Mouse (Mus musculus) liver, embryonic 12.5 days (tissue): ENCODE measurements around the gene Cbx1. TPM values are rescaled to one million over a fixed set of nuclear protein-coding genes. Genes with fewer than 3 reads are reported as not detected.
A peak's percentile ranks its signal among the peaks of the same experiment; 100 is the strongest.

Source experiments
- ATAC-seq: fragments of 200-750 bp; cut with Nextera tagmentation; 2 replicates; pipeline ENCODE4 v1.8.0; 2017; ENCODE audit warnings: moderate number of reproducible peaks, mild to moderate bottlenecking, moderate library complexity
- H3K27ac ChIP-seq: fragments of 300-500 bp; sonication (generic); 2 replicates; pipeline ENCODE4 v1.5.1; 2016; ENCODE audit warnings: mild to moderate bottlenecking
- H3K27me3 ChIP-seq: fragments of 300-500 bp; sonication (generic); replicated peaks from 2 replicates; pipeline ENCODE4 v1.6.1; 2016; ENCODE audit warnings: mild to moderate bottlenecking, moderate library complexity
- H3K36me3 ChIP-seq: fragments of 300-500 bp; sonication (generic); 2 replicates; pipeline ENCODE4 v1.6.1; 2016; ENCODE audit warnings: mild to moderate bottlenecking, moderate library complexity
- H3K4me1 ChIP-seq: fragments of 300-500 bp; sonication (generic); 2 replicates; pipeline ENCODE4 v1.6.1; 2016
- H3K4me2 ChIP-seq: fragments of 300-500 bp; sonication (generic); 2 replicates; pipeline ENCODE4 v1.6.1; 2016; ENCODE audit warnings: mild to moderate bottlenecking, moderate library complexity
- H3K4me3 ChIP-seq: fragments of 300-500 bp; sonication (generic); 2 replicates; pipeline ENCODE4 v1.5.1; 2016; ENCODE audit warnings: mild to moderate bottlenecking, moderate library complexity
- H3K9ac ChIP-seq: fragments of 300-500 bp; sonication (generic); 2 replicates; pipeline ENCODE4 v1.6.1; 2016; ENCODE audit warnings: mild to moderate bottlenecking, moderate library complexity
- H3K9me3 ChIP-seq: fragments of 300-500 bp; sonication (generic); replicated peaks from 2 replicates; pipeline ENCODE4 v1.6.1; 2016; ENCODE audit warnings: mild to moderate bottlenecking, moderate library complexity
- WGBS: fragments of 180-500 bp; shearing (Covaris S2); methylation state at CpG from one replicate; pipeline ENCODE4 v1.1.7; 2016; ENCODE audit not compliant: insufficient replicate concordance; 5-methylcytosine and 5-hydroxymethylcytosine counted together
- polyA plus RNA-seq: library from polyadenylated mRNA; unstranded; fragments of >200 nt; fragmentation: Nextera tagmentation; extraction: Ambion mirVana; gene quantifications from 2 replicates; pipeline ENCODE4 v1.2.1, GENCODE M21; 2016

The Cbx1 gene
- polyA plus RNA-seq, 1 experiment from 2014 or later: 52.4 TPM

DNA sequence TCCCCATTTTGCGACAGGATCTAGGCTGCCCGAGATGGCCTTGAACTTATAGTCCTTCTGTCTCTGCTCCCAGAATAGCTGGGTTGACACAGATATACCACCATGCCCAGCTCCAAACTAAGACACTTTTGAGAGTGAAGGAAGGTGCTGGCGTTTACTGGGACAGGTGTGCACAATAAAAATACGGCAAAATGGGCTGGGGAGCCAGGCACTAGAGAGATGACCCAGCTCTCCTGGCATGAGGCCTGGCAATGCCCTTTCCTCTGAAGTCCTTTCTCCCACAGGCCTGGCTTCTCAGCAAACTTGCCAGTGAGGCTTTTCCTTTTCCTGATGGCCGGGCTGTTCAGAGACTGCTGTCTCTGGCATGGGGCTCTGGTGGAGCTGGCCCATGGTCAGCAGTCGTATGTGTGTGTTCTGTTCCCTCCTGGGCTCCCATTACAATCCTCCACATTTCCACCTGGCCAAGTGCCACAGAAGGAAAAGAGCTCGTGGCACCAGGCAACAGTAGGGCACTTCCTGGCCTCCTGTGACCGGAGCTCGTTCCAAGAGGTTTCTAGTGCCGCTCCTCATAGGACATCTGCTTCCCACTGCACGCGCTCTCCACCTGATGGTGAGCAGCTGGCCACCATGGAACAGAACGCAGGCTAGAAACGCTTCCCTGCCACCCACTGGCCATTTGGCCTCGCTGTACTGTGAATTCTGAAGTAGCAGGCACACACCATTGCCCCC is 26.0 kb upstream of the Cbx1 start:
- ATAC-seq: no peak
- 77% methylated on average over 15 of the region's 15 CpGs for WGBS
- Histone ChIP-seq H3K9me3 (no peaks in the 10 kb centered on the region), H3K4me3 (no peak overlapping the region), H3K27ac (no peak overlapping the region), H3K4me2 (no peak overlapping the region), H3K4me1 (peaks cover 22% of the 10 kb centered on the region), H3K36me3 (peaks cover 6% of the 10 kb centered on the region), H3K27me3 (no peaks in the 10 kb centered on the region), H3K9ac (no peak overlapping the region)

DNA sequence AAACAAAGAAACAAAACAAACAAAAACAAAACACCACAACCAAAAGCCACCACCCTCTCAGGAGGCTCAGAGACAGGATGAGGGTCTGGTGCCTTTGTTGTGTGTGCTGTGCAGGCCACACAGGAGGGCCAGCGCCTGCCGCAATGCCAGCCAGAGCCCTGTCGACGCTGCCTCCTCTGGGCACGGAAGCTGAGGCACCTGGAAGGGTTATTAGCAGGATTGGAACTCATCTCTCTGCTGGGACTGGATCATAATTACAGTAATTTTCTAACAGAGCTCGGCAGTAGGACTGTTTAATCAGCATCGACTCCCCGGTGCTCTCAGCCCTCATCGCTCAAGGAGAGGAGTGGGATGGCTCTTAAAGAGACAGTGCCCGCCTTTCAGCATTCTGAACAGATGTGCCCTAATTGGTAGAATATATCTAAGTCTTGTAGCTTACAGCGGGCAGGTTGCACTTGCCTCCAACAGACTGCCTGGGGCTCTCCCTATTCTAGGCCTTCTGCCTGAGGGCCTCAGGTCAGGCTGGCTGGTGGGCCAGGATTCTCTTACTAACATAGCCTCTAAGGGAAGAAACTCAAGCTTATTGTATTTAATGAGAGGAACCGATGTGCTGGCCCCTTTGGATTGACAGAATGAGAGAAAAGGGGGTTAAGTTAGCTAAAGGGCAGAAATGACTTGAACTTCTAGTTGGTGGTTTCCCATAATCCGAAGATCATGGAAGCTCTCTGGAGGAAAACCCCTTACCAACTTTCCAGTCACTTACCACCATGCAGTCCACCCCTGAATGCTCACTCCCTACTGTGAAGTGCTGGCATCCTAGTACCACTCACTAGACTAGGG is 24.2 kb upstream of the Cbx1 start:
- Histone ChIP-seq H3K4me1 (peaks cover 22% of the 10 kb centered on the region), H3K4me2 (no peak overlapping the region), H3K36me3 (peaks cover 25% of the 10 kb centered on the region), H3K27ac (0 out of 2 replicates have a peak overlapping the region, but pooled peaks have one; percentile 34), H3K27me3 (no peaks in the 10 kb centered on the region), H3K9ac (no peak overlapping the region), H3K9me3 (no peaks in the 10 kb centered on the region), H3K4me3 (no peak overlapping the region)
- ATAC-seq: no peak
- WGBS: 54% methylated on average over 13 of the region's 13 CpGs

DNA sequence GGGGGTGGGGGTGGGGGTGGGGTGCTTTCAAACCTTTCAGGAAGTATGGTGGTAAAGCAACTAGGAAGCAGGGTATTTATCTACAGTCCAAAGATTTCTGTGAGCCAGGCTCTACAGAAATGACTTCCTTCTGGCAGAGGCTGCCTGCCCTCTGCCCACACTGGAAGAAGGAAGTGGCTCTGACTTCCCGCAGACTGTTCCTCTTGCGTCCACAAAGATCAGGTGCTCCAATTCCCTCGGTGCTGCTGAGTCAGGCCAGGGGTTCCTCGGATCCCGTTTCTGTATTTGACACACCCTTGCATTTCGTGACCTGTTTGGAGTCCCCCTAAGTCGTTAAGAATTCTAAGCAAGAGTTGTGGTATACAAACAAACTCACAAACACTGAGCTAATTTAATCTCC is 23.3 kb upstream of the Cbx1 start:
- H3K4me3 ChIP-seq: no peak overlapping the region
- peaks cover 34% of the 10 kb centered on the region for H3K36me3 ChIP-seq
- H3K4me1 ChIP-seq: peaks cover 22% of the 10 kb centered on the region
- H3K9ac ChIP-seq: no peak overlapping the region
- no peaks in the 10 kb centered on the region for H3K27me3 ChIP-seq
- H3K27ac ChIP-seq: no peak overlapping the region
- ATAC-seq: no peak
- H3K4me2 ChIP-seq: no peak overlapping the region
- H3K9me3 ChIP-seq: no peaks in the 10 kb centered on the region
- 23% methylated on average over 7 of the region's 7 CpGs for WGBS

DNA sequence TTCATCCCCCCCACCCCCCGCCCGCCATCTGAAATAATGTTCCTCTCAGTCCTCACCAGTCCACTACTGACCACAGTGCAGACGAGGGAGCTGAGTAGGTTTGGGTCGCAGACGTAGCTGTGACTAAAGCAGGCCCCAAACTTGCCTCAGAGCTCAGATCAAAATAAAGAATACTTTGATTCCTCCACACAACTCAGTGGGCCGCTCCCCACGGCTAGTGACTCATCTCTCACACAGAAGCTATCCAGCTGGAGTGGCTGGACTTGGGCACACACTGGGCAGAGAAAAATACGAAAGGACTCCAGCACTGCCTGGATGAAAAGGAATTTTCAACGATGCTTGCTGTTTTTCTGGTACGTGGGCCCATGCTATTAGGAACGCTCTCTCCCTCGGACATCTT is 22.4 kb upstream of the Cbx1 start:
- Histone ChIP-seq H3K9me3 (no peaks in the 10 kb centered on the region), H3K27me3 (no peaks in the 10 kb centered on the region), H3K4me2 (no peak overlapping the region), H3K9ac (no peak overlapping the region), H3K4me3 (no peak overlapping the region), H3K36me3 (peaks cover 43% of the 10 kb centered on the region), H3K27ac (no peak overlapping the region), H3K4me1 (peaks cover 22% of the 10 kb centered on the region)
- no peak for ATAC-seq
- WGBS: 77% methylated on average over 12 of the region's 12 CpGs

DNA sequence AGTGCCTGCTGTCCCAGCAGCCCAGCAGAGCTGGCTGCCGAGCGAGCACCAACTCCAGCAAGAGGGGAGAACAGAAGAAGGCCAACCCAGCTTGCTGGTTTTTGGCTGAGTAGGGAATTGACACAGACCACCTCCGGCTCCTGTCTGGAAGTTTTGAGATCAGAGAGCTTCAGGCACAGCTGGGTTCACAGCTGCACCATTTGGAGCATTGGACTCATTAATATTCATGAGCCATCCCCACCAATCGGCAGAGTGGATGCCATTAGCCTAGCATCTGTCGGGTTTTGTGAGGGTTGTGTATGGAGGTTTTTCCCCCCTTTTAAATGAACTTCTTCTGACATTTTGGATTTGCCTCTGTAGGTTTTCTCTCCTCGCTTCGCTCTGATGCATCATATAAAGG is 21.8 kb upstream of the Cbx1 start:
- 73% methylated on average over 7 of the region's 7 CpGs for WGBS

DNA sequence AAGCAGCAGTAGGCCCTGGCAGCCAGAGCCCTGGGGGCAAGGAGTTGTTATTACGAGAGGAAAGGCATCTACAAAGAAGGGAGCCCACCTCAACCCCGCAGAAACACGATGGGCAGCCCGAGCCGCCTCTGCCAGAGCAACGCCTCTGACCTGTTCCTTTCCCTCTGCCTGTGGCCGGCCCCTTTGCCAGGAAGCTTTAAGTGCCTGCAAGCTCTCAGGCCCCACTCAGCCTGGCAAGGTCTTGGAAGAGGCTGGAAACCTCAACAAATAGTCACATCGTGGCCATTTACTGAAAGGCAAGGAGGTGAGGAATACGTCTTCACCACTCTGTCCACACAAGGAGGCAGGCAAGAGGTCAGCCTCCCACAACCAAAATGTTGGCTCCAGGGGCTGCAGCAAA is 20.7 kb upstream of the Cbx1 start:
- Histone ChIP-seq H3K4me3 (no peak overlapping the region), H3K4me1 (peaks cover 22% of the 10 kb centered on the region), H3K9ac (no peak overlapping the region), H3K9me3 (no peaks in the 10 kb centered on the region), H3K27me3 (no peaks in the 10 kb centered on the region), H3K4me2 (no peak overlapping the region), H3K36me3 (peaks cover 60% of the 10 kb centered on the region), H3K27ac (no peak overlapping the region)
- 66% methylated on average over 9 of the region's 9 CpGs for WGBS
- ATAC-seq: no peak

More for the DNA sequence above, 21.8 kb upstream of the Cbx1 start:
- no peak overlapping the region for H3K4me3 ChIP-seq
- no peak overlapping the region for H3K27ac ChIP-seq
- peaks cover 48% of the 10 kb centered on the region for H3K36me3 ChIP-seq
- no peaks in the 10 kb centered on the region for H3K27me3 ChIP-seq
- ATAC-seq: no peak
- H3K4me1 ChIP-seq: peaks cover 22% of the 10 kb centered on the region
- H3K4me2 ChIP-seq: no peak overlapping the region
- no peaks in the 10 kb centered on the region for H3K9me3 ChIP-seq
- H3K9ac ChIP-seq: no peak overlapping the region

DNA sequence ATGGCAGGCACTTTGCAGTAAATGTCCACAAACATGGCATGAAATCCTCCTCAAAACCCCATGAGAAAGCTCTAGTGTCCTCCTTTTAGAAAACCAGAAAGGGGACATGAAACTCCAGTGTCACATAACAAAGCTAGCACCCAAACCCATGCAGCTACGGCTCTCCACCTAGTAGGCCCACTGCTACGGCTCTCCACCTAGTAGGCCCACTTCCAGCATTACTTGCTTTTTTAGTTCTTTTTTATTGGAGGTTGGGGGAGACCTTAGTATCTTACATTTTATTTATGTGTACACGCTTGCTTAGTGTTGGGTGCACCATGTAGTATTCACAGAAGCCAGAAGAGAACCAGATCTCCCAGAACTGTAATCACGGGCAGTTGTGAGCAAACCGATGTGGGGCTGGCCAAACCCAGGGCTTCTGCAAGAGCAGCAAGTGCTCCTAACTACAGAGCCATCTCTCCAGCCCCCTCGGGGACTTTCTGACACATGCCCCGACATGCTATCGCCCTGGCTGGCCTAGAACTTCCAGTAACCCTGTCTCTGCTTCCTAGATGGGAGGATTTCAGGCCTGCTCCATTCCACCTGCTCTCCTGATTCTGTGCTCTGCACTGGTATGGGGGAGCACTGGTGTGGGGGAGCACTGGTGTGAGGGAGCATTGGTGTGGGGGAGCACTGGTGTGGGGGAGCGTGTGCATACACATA is 17.5 kb upstream of the Cbx1 start:
- Histone ChIP-seq H3K27ac (no peak overlapping the region), H3K36me3 (peaks cover 65% of the 10 kb centered on the region), H3K4me3 (no peak overlapping the region), H3K9me3 (no peaks in the 10 kb centered on the region), H3K9ac (no peak overlapping the region), H3K27me3 (no peaks in the 10 kb centered on the region), H3K4me1 (peaks cover 5% of the 10 kb centered on the region), H3K4me2 (no peak overlapping the region)
- no peak for ATAC-seq
- 90% methylated on average over 9 of the region's 9 CpGs for WGBS

DNA sequence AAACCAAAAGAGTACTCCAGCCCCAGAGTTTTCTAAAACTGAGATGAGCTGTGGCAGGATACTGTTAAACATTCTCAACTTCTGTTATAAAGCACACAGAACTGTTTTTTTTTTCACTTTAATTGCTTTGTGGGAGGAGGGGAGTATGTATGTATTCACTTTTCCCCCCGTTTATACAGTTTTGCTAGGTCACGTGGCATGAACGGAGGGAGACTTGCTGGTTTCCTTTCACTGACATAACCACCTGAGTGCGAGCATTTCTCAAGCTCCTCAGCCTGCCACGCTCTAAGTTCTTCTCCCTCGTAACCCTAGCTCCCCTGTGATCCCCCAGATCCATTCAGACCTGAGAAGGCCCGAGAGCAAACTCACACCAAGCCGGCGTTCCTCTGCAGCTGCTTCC is 16.5 kb upstream of the Cbx1 start:
- no peak for ATAC-seq
- Histone ChIP-seq H3K9me3 (no peaks in the 10 kb centered on the region), H3K9ac (no peak overlapping the region), H3K27ac (no peak overlapping the region), H3K4me2 (no peak overlapping the region), H3K36me3 (peaks cover 63% of the 10 kb centered on the region), H3K4me1 (peaks cover 11% of the 10 kb centered on the region), H3K4me3 (no peak overlapping the region), H3K27me3 (no peaks in the 10 kb centered on the region)
- 88% methylated on average over 9 of the region's 9 CpGs for WGBS

DNA sequence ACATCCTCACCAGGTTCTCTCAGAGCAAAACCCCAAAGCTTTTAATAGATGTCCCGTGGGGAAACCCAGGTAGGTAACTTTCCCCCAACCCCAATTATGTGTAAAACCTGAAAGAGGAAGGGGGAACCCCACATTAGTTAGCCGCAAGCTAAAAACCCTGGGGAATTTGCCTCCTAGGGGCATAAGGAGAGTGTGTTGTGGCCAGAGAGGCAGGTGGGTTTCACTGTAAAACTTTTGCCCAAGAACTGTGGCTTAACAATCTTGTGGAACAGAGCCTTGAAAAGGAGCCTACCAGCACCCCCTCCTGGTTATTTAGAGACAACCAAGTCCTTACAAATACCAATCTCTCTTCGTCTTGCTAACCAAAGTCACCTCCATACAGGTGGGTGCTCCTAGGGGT is 14.4 kb upstream of the Cbx1 start:
- H3K27ac ChIP-seq: no peak overlapping the region
- 55% methylated on average over 3 of the region's 3 CpGs for WGBS
- ATAC-seq: no peak

DNA sequence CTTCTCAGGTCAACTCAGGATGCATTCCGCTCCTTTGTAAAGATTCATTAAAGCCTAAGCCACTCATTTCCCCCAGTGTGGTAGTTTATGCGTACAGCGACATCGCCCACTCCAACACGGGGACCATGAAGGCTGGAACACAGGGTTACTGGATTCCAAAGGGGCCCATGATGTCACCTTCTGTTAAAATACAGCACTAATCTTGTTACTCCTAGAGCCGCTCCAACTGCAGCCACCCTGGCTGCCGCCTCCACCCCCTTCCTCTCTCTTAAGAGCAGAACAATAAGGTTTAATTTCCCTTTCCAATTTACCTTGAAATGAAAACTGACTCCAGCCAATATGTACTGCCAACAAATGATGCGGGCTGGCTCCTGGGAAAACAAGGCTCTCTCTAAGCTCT is 13.9 kb upstream of the Cbx1 start:
- 85% methylated on average over 8 of the region's 8 CpGs for WGBS
- no peak overlapping the region for H3K9ac ChIP-seq
- peaks cover 17% of the 10 kb centered on the region for H3K4me1 ChIP-seq
- no peaks in the 10 kb centered on the region for H3K27me3 ChIP-seq
- no peak overlapping the region for H3K27ac ChIP-seq
- peaks cover 37% of the 10 kb centered on the region for H3K36me3 ChIP-seq
- no peak for ATAC-seq
- H3K4me2 ChIP-seq: no peak overlapping the region
- no peak overlapping the region for H3K4me3 ChIP-seq
- no peaks in the 10 kb centered on the region for H3K9me3 ChIP-seq

More for the DNA sequence above, 14.4 kb upstream of the Cbx1 start:
- Histone ChIP-seq H3K9me3 (no peaks in the 10 kb centered on the region), H3K4me2 (no peak overlapping the region), H3K9ac (no peak overlapping the region), H3K36me3 (peaks cover 42% of the 10 kb centered on the region), H3K4me1 (peaks cover 17% of the 10 kb centered on the region), H3K4me3 (no peak overlapping the region), H3K27me3 (no peaks in the 10 kb centered on the region)

DNA sequence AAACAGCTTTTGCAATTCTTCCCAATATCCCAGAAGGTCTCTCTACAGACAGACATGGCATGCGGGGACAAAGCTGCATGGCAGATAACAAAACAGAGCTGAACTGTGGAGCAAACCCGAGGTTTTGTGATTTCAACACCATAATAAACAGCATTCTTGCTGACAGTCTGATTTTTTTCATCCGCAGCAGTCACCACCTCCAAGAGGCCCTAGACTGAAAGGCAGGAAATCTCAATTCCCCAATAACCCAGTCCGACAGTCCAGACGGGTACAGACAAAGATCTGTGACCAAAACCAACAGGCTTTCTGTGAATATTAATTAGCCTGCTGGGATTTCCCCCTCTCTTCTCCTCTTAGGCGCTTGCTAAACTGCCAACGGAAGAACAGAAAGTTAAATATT is 13.3 kb upstream of the Cbx1 start:
- no peak overlapping the region for H3K4me3 ChIP-seq
- 70% methylated on average over 7 of the region's 7 CpGs for WGBS
- no peaks in the 10 kb centered on the region for H3K9me3 ChIP-seq
- H3K4me2 ChIP-seq: peak overlapping the region; percentile 90; the same call in 1 of the 2 replicates
- H3K27ac ChIP-seq: no peak overlapping the region
- H3K36me3 ChIP-seq: peaks cover 31% of the 10 kb centered on the region
- peaks cover 17% of the 10 kb centered on the region for H3K4me1 ChIP-seq
- no peaks in the 10 kb centered on the region for H3K27me3 ChIP-seq
- no peak for ATAC-seq
- no peak overlapping the region for H3K9ac ChIP-seq

DNA sequence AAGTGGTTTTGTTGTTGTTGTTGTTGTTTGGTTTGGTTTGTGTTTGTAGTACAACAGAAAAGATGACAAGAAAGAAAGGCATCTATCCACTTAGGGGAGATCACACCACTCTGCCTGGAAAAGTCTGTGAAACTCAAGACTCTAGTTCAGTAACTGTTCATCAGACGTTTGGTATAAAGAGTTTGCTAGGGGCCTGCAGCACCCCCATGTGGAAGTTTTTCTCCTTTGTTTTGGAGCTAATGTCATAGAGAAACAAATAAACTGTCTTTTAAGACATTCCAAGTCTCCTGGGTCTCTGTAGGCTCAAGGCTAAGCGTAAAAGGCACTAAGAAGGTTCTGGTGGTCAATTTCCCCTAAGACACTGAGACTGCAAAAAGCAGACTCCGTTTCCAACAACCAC is 12.9 kb upstream of the Cbx1 start:
- peak overlapping the region; percentile 80 for H3K4me3 ChIP-seq
- 56% methylated on average over 3 of the region's 3 CpGs for WGBS
- peak overlapping the region; percentile 90 for H3K4me2 ChIP-seq
- peak overlapping the region; percentile 79 for H3K9ac ChIP-seq
- peaks cover 17% of the 10 kb centered on the region for H3K4me1 ChIP-seq
- ATAC-seq: no peak
- H3K27ac ChIP-seq: peak overlapping the region; percentile 87; the same call in 1 of the 2 replicates
- H3K9me3 ChIP-seq: no peaks in the 10 kb centered on the region
- no peaks in the 10 kb centered on the region for H3K27me3 ChIP-seq
- H3K36me3 ChIP-seq: peaks cover 27% of the 10 kb centered on the region
